Mouse (Mus musculus) liver, postnatal 0 days (tissue): ENCODE results near the gene Gm20388. TPM values are rescaled to one million over a fixed set of nuclear protein-coding genes. Genes with fewer than 3 reads are reported as not detected.
"Not testable (repeated sequence)": the region's sequence is repeated elsewhere in the genome, so short reads cannot be mapped to it uniquely, and the experiment has no call there.

Experiments
- ATAC-seq: fragments of 200-750 bp; cut with Nextera tagmentation; 2 replicates; pipeline ENCODE4 v1.8.0; 2017; ENCODE audit warnings: mild to moderate bottlenecking, moderate library complexity
- DNase-seq: peaks from one replicate; pipeline ENCODE4 v3.0.0-alpha.2; 2016
- H3K27ac ChIP-seq: fragments of 300-500 bp; sonication (generic); 2 replicates; pipeline ENCODE4 v1.5.1; 2014; ENCODE audit warnings: antibody characterized with exemption, moderate library complexity, mild to moderate bottlenecking, low read depth
- H3K27me3 ChIP-seq: fragments of 300-500 bp; sonication (generic); 2 replicates; pipeline ENCODE4 v1.6.1; 2014; ENCODE audit warnings: low read length, control low read depth, mixed read lengths; ENCODE audit not compliant: insufficient read depth
- H3K36me3 ChIP-seq: fragments of 300-500 bp; sonication (generic); replicated peaks from 2 replicates; pipeline ENCODE4 v1.6.1; 2014; ENCODE audit warnings: mild to moderate bottlenecking, control low read depth, low read length, moderate library complexity, mixed read lengths; ENCODE audit not compliant: insufficient read depth
- H3K4me1 ChIP-seq: fragments of 300-500 bp; sonication (generic); 2 replicates; pipeline ENCODE4 v1.6.1; 2014; ENCODE audit warnings: antibody characterized with exemption, mild to moderate bottlenecking, control low read depth; ENCODE audit not compliant: insufficient read depth
- H3K4me2 ChIP-seq: fragments of 300-500 bp; sonication (generic); 2 replicates; pipeline ENCODE4 v1.6.1; 2014; ENCODE audit warnings: low read depth, mild to moderate bottlenecking, low read length, moderate library complexity, mixed read lengths
- H3K4me3 ChIP-seq: fragments of 300-500 bp; sonication (generic); 2 replicates; pipeline ENCODE4 v1.5.1; 2014; ENCODE audit warnings: low read depth, low read length
- H3K9ac ChIP-seq: fragments of 300-500 bp; sonication (generic); replicated peaks from 2 replicates; pipeline ENCODE4 v1.6.1; 2014; ENCODE audit warnings: mild to moderate bottlenecking, moderate library complexity
- H3K9me3 ChIP-seq: fragments of 300-500 bp; sonication (generic); 2 replicates; pipeline ENCODE4 v1.6.1; 2016; ENCODE audit warnings: mild to moderate bottlenecking, control low read depth, low read length, mixed read lengths
- CTCF ChIP-seq: sonication (generic); IDR thresholded peaks from 2 replicates; pipeline ENCODE4 v1.5.1; 2016; ENCODE audit warnings: antibody characterized with exemption, low read depth
- EP300 ChIP-seq: IDR thresholded peaks from 2 replicates; pipeline ENCODE4 v1.6.1; 2016; ENCODE audit warnings: antibody characterized with exemption, low read depth, mild to moderate bottlenecking
- WGBS: fragments of 180-500 bp; shearing (Covaris S2); extraction: QIAGEN DNeasy Blood & Tissue Kit; methylation state at CpG from one replicate; pipeline ENCODE4 v1.1.7; 2014; ENCODE audit not compliant: insufficient replicate concordance; 5-methylcytosine and 5-hydroxymethylcytosine counted together
- polyA plus RNA-seq: library from polyadenylated mRNA; unstranded; fragments of >200 nt; fragmentation: Nextera tagmentation; extraction: Ambion mirVana; gene quantifications from 2 replicates; pipeline ENCODE4 v1.2.1, GENCODE M21; 2015

Gm20388 gene
- polyA plus RNA-seq, 1 experiment from 2014 or later, result not detected

GRCm38 (mm10) chr8:123452149-123452548, 3541.5 kb downstream of the Gm20388 start:
- Histone ChIP-seq H3K4me2 (no peak overlapping the region), H3K27me3 (no peaks in the 10 kb centered on the region), H3K27ac (no peak overlapping the region), H3K4me1 (0 out of 2 replicates have a peak, but pooled peaks cover 2% of the 10 kb centered on the region), H3K9me3 (no peaks in the 10 kb centered on the region), H3K36me3 (peaks cover 32% of the 10 kb centered on the region), H3K9ac (no peak overlapping the region), H3K4me3 (no peak overlapping the region)
- ATAC-seq (peak; percentile 48), DNase-seq (no peak)
- WGBS, result 41% methylated on average over 4 of the region's 4 CpGs
- TF ChIP-seq EP300, result peak; percentile 66
- no peak for TF ChIP-seq CTCF

- Histone ChIP-seq H3K36me3 (peaks cover 42% of the 10 kb centered on the region), H3K4me2 (no peak overlapping the region), H3K9ac (no peak overlapping the region), H3K27me3 (no peaks in the 10 kb centered on the region), H3K9me3 (no peaks in the 10 kb centered on the region), H3K27ac (no peak overlapping the region), H3K4me1 (0 out of 2 replicates have a peak, but pooled peaks cover 2% of the 10 kb centered on the region), H3K4me3 (no peak overlapping the region)
- 63% methylated on average over 7 of the region's 7 CpGs for WGBS
- ATAC-seq (no peak), DNase-seq (no peak)
- no peak for TF ChIP-seq EP300
- TF ChIP-seq CTCF, result no peak
Observed at GRCm38 (mm10) chr8:123453291-123453690, 3542.7 kb downstream of the Gm20388 start.

DNA sequence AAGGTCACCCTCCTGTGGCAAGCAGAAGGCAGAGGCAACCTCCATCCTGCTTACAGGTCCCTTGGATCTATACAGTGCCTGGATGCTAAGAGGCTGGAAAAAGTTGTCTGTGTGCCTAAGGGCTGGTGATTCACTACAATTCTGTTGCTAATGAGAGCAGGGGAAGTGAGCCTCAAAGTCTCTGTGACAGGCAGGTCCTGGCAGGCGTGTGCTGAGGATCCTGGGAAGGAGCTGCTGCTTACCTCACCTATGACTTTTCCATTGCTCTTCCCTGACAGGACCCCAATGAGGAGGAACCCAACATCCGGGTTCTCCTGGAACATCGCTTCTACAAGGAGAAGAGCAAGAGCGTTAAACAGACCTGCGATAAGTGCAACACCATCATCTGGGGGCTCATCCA, 3543.3 kb downstream of the Gm20388 start:
- H3K4me3 ChIP-seq, result no peak overlapping the region
- TF ChIP-seq EP300, result no peak
- TF ChIP-seq CTCF, result no peak
- no peak overlapping the region for H3K27ac ChIP-seq
- no peak overlapping the region for H3K9ac ChIP-seq
- no peak overlapping the region for H3K4me2 ChIP-seq
- ATAC-seq (no peak), DNase-seq (no peak)
- H3K36me3 ChIP-seq, result peaks cover 47% of the 10 kb centered on the region
- H3K9me3 ChIP-seq, result no peaks in the 10 kb centered on the region
- no peaks in the 10 kb centered on the region for H3K27me3 ChIP-seq
- H3K4me1 ChIP-seq, result no peaks in the 10 kb centered on the region
- WGBS, result 79% methylated on average over 5 of the region's 5 CpGs

- no peak overlapping the region for H3K4me3 ChIP-seq
- no peak for ATAC-seq
- H3K4me1 ChIP-seq, result no peaks in the 10 kb centered on the region
- H3K9ac ChIP-seq, result no peak overlapping the region
- no peak overlapping the region for H3K4me2 ChIP-seq
- 65% methylated on average over 6 of the region's 6 CpGs for WGBS
- no peaks in the 10 kb centered on the region for H3K27me3 ChIP-seq
- H3K36me3 ChIP-seq, result peaks cover 46% of the 10 kb centered on the region
- TF ChIP-seq CTCF (no peak), EP300 (no peak)
- no peaks in the 10 kb centered on the region for H3K9me3 ChIP-seq
- no peak for DNase-seq
- H3K27ac ChIP-seq, result no peak overlapping the region
Observed at GRCm38 (mm10) chr8:123454559-123454958, 3543.9 kb downstream of the Gm20388 start.

DNA sequence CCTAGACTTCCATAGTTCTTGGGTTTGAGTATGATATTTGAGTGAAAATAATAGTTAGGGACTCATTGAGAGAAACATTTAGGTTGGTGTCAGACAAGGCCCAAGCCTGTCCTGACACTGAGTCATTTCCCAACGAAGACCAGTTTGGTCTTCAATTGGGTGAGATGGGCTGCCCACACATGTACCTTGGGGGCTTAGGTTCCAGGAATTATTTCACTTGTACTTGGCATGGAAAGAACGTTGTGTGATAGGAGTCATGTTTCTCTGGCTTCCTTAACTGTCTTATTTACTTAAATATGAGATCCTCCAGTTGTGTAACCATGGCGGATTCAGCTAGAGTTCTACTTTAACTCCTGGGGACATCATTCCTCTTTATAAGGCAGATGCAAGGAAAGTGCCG, 3553.0 kb downstream of the Gm20388 start:
- no peak for ATAC-seq

GRCm38 (mm10) chr8:123467476-123467875, 3556.8 kb downstream of the Gm20388 start:
- Histone ChIP-seq H3K9me3 (no peaks in the 10 kb centered on the region), H3K36me3 (no peaks in the 10 kb centered on the region), H3K9ac (no peak overlapping the region), H3K27ac (no peak overlapping the region), H3K4me2 (no peak overlapping the region), H3K4me3 (no peak overlapping the region), H3K27me3 (no peaks in the 10 kb centered on the region), H3K4me1 (0 out of 2 replicates have a peak, but pooled peaks cover 3% of the 10 kb centered on the region)
- DNase-seq (no peak), ATAC-seq (no peak)
- TF ChIP-seq EP300, result no peak
- TF ChIP-seq CTCF, result no peak
- 52% methylated on average over 3 of the region's 3 CpGs for WGBS

More for the DNA sequence above, 3553.0 kb downstream of the Gm20388 start:
- Histone ChIP-seq H3K4me2 (no peak overlapping the region), H3K27me3 (no peaks in the 10 kb centered on the region), H3K4me3 (no peak overlapping the region), H3K9ac (no peak overlapping the region), H3K9me3 (no peaks in the 10 kb centered on the region), H3K27ac (no peak overlapping the region), H3K36me3 (peaks cover 13% of the 10 kb centered on the region), H3K4me1 (0 out of 2 replicates have a peak, but pooled peaks cover 5% of the 10 kb centered on the region)
- no peak for DNase-seq
- TF ChIP-seq EP300 (no peak), CTCF (no peak)
- WGBS, result 79% methylated on average over 4 of the region's 4 CpGs

DNA sequence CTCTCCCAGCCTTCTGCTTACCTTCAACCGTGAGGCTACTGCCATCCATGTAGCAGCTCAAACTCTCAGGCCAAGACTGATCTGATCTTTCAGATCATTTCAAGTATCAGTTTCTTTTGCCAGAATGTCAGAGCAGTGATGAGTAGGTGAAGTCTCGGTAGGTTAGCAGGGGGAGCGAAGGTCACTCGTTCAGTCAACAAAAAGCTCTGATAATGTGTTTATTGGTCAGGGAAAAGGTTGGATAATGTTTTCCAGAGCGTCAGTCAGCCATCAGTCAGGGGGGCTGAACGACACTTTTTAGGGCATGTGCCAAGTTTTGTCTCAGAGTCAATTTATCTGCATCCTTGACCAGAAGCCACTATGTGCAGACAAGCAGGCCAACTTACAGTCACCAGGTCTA, 3562.3 kb downstream of the Gm20388 start:
- H3K9me3 ChIP-seq, H3K36me3 ChIP-seq, H3K9ac ChIP-seq, H3K4me2 ChIP-seq, ATAC-seq, H3K27me3 ChIP-seq, H3K4me3 ChIP-seq: not testable (repeated sequence)
- H3K27ac ChIP-seq, result peak overlapping the region; percentile 77
- peak; percentile 32 for DNase-seq
- H3K4me1 ChIP-seq, result peaks cover 12% of the 10 kb centered on the region
- WGBS, result 61% methylated on average over 6 of the region's 6 CpGs

DNA sequence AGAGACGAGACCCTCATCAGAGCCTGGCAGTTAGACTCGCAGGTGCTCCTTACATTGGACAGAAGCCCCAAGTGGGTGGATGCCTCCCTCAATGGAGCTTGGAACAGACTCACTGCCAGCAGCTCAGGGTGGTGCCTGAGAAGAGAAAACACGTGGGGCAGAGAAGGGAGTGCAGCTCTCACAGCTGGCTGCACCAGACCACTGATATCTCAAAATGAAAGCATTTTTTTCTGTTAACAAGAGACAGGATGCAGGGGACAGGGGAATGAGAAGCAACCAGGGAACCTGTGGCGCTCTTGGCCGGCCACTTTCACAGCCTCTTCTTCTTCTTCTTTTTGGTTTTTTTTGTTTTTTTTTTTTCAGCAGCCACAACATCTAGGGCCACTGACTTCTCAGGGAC, 3563.9 kb downstream of the Gm20388 start:
- not testable (repeated sequence) for ATAC-seq, H3K27me3 ChIP-seq, DNase-seq, H3K4me3 ChIP-seq, H3K9me3 ChIP-seq, H3K9ac ChIP-seq, H3K36me3 ChIP-seq, H3K4me2 ChIP-seq
- Histone ChIP-seq H3K4me1 (peaks cover 21% of the 10 kb centered on the region), H3K27ac (peak overlapping the region; percentile 55; the same call in 1 of the 2 replicates)
- WGBS, result 22% methylated on average over 5 of the region's 5 CpGs
